Mouse (Mus musculus) CH12.LX (cell line): ENCODE data around the gene Gna11. TPM values are rescaled to one million over a fixed set of nuclear protein-coding genes. Genes with fewer than 3 reads are reported as not detected.

Experiments used
- DNase-seq: peaks from one replicate; pipeline ENCODE4 v3.0.0-alpha.2; 2013; ENCODE audit errors: extremely low read depth
- H3K27ac ChIP-seq: 2 replicates; pipeline ENCODE4 v1.5.1; 2012; ENCODE audit warnings: low read depth, mild to moderate bottlenecking, control low read depth, moderate library complexity; ENCODE audit not compliant: insufficient read depth
- H3K27me3 ChIP-seq: replicated peaks from 2 replicates; pipeline ENCODE3; 2012; ENCODE audit warnings: inconsistent platforms
- H3K36me3 ChIP-seq, 2 experiments: replicated peaks in 1 of 2; 2 replicates each; pipeline versions ENCODE3 to v1.6.1; 2012; ENCODE audit warnings: inconsistent platforms in 1 of 2, low read length in 1 of 2, mild to moderate bottlenecking in 1 of 2, mixed read lengths in 1 of 2, moderate library complexity in 1 of 2; ENCODE audit not compliant: control insufficient read depth in 1 of 2, insufficient read depth in 1 of 2
- H3K4me1 ChIP-seq, 2 experiments: 2 replicates each; pipeline ENCODE4 v1.6.1; 2012; ENCODE audit warnings: inconsistent platforms in 1 of 2, moderate library complexity in 1 of 2; ENCODE audit not compliant: insufficient read depth in 2 of 2, control insufficient read depth in 1 of 2
- H3K4me2 ChIP-seq: 2 replicates; pipeline ENCODE4 v1.6.1; 2012; ENCODE audit warnings: low read depth, mild to moderate bottlenecking, control low read depth; ENCODE audit not compliant: poor library complexity, insufficient read depth, severe bottlenecking
- H3K4me3 ChIP-seq, 3 experiments: fragments of 150-350 bp in 1 of 3; sonication (generic) in 1 of 3; replicated peaks in 1 of 3; 2 replicates each; pipeline versions ENCODE3 to v1.5.1; 2011 to 2012; ENCODE audit warnings: low read depth in 2 of 3, low read length in 2 of 3, mild to moderate bottlenecking in 2 of 3, moderate library complexity in 2 of 3, control low read depth in 1 of 3, improper control_type of control experiment in 1 of 3, inconsistent platforms in 1 of 3, mixed read lengths in 1 of 3; ENCODE audit not compliant: poor library complexity in 1 of 3
- H3K79me2 ChIP-seq: replicated peaks from 2 replicates; pipeline ENCODE4 v1.6.1; 2012; ENCODE audit warnings: mild to moderate bottlenecking, moderate library complexity; ENCODE audit not compliant: control insufficient read depth, poor library complexity, insufficient read depth, severe bottlenecking; ENCODE audit errors: extremely low read depth
- H3K9ac ChIP-seq: 2 replicates; pipeline ENCODE4 v1.6.1; 2012; ENCODE audit warnings: low read depth, mild to moderate bottlenecking, control low read depth, moderate library complexity; ENCODE audit not compliant: insufficient read depth
- H3K9me3 ChIP-seq: replicated peaks from 2 replicates; pipeline ENCODE3; 2012; ENCODE audit warnings: low read length, inconsistent platforms, mixed read lengths
- BHLHE40 ChIP-seq: IDR thresholded peaks from 2 replicates; pipeline ENCODE4 v1.6.1; 2011; ENCODE audit warnings: mild to moderate bottlenecking, low read depth, low read length, improper control_type of control experiment
- CHD1 ChIP-seq: IDR thresholded peaks from 2 replicates; pipeline ENCODE4 v1.6.1; 2012; ENCODE audit warnings: low read depth, low read length, improper control_type of control experiment, inconsistent platforms
- CHD2 ChIP-seq: IDR thresholded peaks from 2 replicates; pipeline ENCODE4 v1.6.1; 2011; ENCODE audit warnings: low read length, improper control_type of control experiment
- CTCF ChIP-seq, 2 experiments: IDR thresholded peaks in 1 of 2; conservative IDR thresholded peaks in 1 of 2; 2 replicates each; pipeline ENCODE4 v1.5.1; 2011 to 2012; ENCODE audit warnings: low read depth in 2 of 2, low read length in 2 of 2, improper control_type of control experiment in 1 of 2, inconsistent platforms in 1 of 2, mild to moderate bottlenecking in 1 of 2, moderate library complexity in 1 of 2
- E2F4 ChIP-seq: IDR thresholded peaks from 2 replicates; pipeline ENCODE4 v1.6.1; 2011; ENCODE audit warnings: low read depth, low read length, improper control_type of control experiment; ENCODE audit not compliant: insufficient replicate concordance
- ELF1 ChIP-seq: IDR thresholded peaks from 2 replicates; pipeline ENCODE4 v1.6.1; 2014; ENCODE audit warnings: low read depth, mild to moderate bottlenecking, inconsistent platforms, low read length, improper control_type of control experiment
- EP300 ChIP-seq: IDR thresholded peaks from 2 replicates; pipeline ENCODE4 v1.6.1; 2011; ENCODE audit warnings: low read length, improper control_type of control experiment
- ETS1 ChIP-seq: conservative IDR thresholded peaks from 2 replicates; pipeline ENCODE4 v1.6.1; 2012; ENCODE audit warnings: low read depth, mild to moderate bottlenecking, inconsistent platforms, low read length, improper control_type of control experiment, moderate library complexity
- GABPA ChIP-seq: IDR thresholded peaks from 2 replicates; pipeline ENCODE4 v1.6.1; 2012; ENCODE audit warnings: low read depth, low read length, improper control_type of control experiment, inconsistent platforms; ENCODE audit not compliant: insufficient replicate concordance
- HCFC1 ChIP-seq: IDR thresholded peaks from 2 replicates; pipeline ENCODE4 v1.6.1; 2012; ENCODE audit warnings: low read depth, mild to moderate bottlenecking, inconsistent platforms, low read length, improper control_type of control experiment
- IRF4 ChIP-seq: IDR thresholded peaks from 2 replicates; pipeline ENCODE4 v1.6.1; 2014; ENCODE audit warnings: low read depth, mild to moderate bottlenecking, inconsistent platforms, low read length, improper control_type of control experiment
- JUN ChIP-seq: IDR thresholded peaks from 2 replicates; pipeline ENCODE4 v1.6.1; 2011; ENCODE audit warnings: low read depth, mild to moderate bottlenecking, low read length, improper control_type of control experiment, moderate library complexity; ENCODE audit not compliant: insufficient read depth
- JUND ChIP-seq: conservative IDR thresholded peaks from 2 replicates; pipeline ENCODE4 v1.6.1; 2011; ENCODE audit warnings: low read depth, low read length, improper control_type of control experiment
- KAT2A ChIP-seq: IDR thresholded peaks from 2 replicates; pipeline ENCODE4 v1.6.1; 2012; ENCODE audit warnings: low read length, improper control_type of control experiment, inconsistent platforms; ENCODE audit not compliant: insufficient replicate concordance
- MAFK ChIP-seq: IDR thresholded peaks from 2 replicates; pipeline ENCODE4 v1.6.1; 2011; ENCODE audit warnings: low read length, improper control_type of control experiment; ENCODE audit not compliant: insufficient replicate concordance
- MAX ChIP-seq: IDR thresholded peaks from 2 replicates; pipeline ENCODE4 v1.6.1; 2011; ENCODE audit warnings: low read length, improper control_type of control experiment
- MAZ ChIP-seq: IDR thresholded peaks from 2 replicates; pipeline ENCODE4 v1.6.1; 2012; ENCODE audit warnings: low read depth, mild to moderate bottlenecking, inconsistent platforms, low read length, improper control_type of control experiment, moderate library complexity
- MEF2A ChIP-seq: IDR thresholded peaks from 2 replicates; pipeline ENCODE4 v1.6.1; 2014; ENCODE audit warnings: low read depth, mild to moderate bottlenecking, inconsistent platforms, low read length, improper control_type of control experiment, borderline replicate concordance
- MXI1 ChIP-seq: IDR thresholded peaks from 2 replicates; pipeline ENCODE4 v1.6.1; 2011; ENCODE audit warnings: mild to moderate bottlenecking, low read depth, low read length, improper control_type of control experiment
- MYC ChIP-seq: IDR thresholded peaks from 2 replicates; pipeline ENCODE4 v1.6.1; 2011; ENCODE audit warnings: low read depth, mild to moderate bottlenecking, improper control_type of control experiment, low read length
- NELFE ChIP-seq: IDR thresholded peaks from 2 replicates; pipeline ENCODE4 v1.6.1; 2011; ENCODE audit warnings: low read depth, low read length, improper control_type of control experiment
- NRF1 ChIP-seq: IDR thresholded peaks from 2 replicates; pipeline ENCODE4 v1.6.1; 2014; ENCODE audit warnings: low read depth, mild to moderate bottlenecking, inconsistent platforms, low read length, improper control_type of control experiment, moderate library complexity
- PAX5 ChIP-seq: IDR thresholded peaks from 2 replicates; pipeline ENCODE4 v1.6.1; 2012; ENCODE audit warnings: low read length, inconsistent platforms, mixed read lengths
- POLR2A ChIP-seq: IDR thresholded peaks from 2 replicates; pipeline ENCODE4 v1.6.1; 2011; ENCODE audit warnings: low read depth, mild to moderate bottlenecking, improper control_type of control experiment, low read length
- POLR2AphosphoS2 ChIP-seq: IDR thresholded peaks from 2 replicates; pipeline ENCODE4 v1.6.1; 2011; ENCODE audit warnings: low read depth, low read length, improper control_type of control experiment
- RAD21 ChIP-seq: IDR thresholded peaks from 2 replicates; pipeline ENCODE4 v1.6.1; 2011; ENCODE audit warnings: low read depth, mild to moderate bottlenecking, low read length, improper control_type of control experiment, moderate library complexity
- RCOR1 ChIP-seq: conservative IDR thresholded peaks from 2 replicates; pipeline ENCODE4 v1.6.1; 2012; ENCODE audit warnings: low read depth, mild to moderate bottlenecking, inconsistent platforms, low read length, improper control_type of control experiment
- SIN3A ChIP-seq: IDR thresholded peaks from 2 replicates; pipeline ENCODE4 v1.6.1; 2012; ENCODE audit warnings: low read length, improper control_type of control experiment, inconsistent platforms
- SMC3 ChIP-seq: IDR thresholded peaks from 2 replicates; pipeline ENCODE4 v1.6.1; 2011; ENCODE audit warnings: low read depth, low read length, improper control_type of control experiment
- TBP ChIP-seq: conservative IDR thresholded peaks from 2 replicates; pipeline ENCODE4 v1.6.1; 2011; ENCODE audit warnings: low read depth, low read length, improper control_type of control experiment
- TCF12 ChIP-seq: IDR thresholded peaks from 2 replicates; pipeline ENCODE4 v1.6.1; 2014; ENCODE audit warnings: low read depth, mild to moderate bottlenecking, inconsistent platforms, low read length, improper control_type of control experiment
- UBTF ChIP-seq: IDR thresholded peaks from 2 replicates; pipeline ENCODE4 v1.6.1; 2012; ENCODE audit warnings: low read depth, mild to moderate bottlenecking, inconsistent platforms, low read length, improper control_type of control experiment, moderate library complexity
- USF1 ChIP-seq: IDR thresholded peaks from 2 replicates; pipeline ENCODE4 v1.6.1; 2014; ENCODE audit warnings: low read depth, mild to moderate bottlenecking, inconsistent platforms, low read length, improper control_type of control experiment
- USF2 ChIP-seq: conservative IDR thresholded peaks from 2 replicates; pipeline ENCODE4 v1.6.1; 2011; ENCODE audit warnings: low read depth, low read length, improper control_type of control experiment
- ZC3H11A ChIP-seq: IDR thresholded peaks from 2 replicates; pipeline ENCODE4 v1.6.1; 2012; ENCODE audit warnings: low read depth, mild to moderate bottlenecking, inconsistent platforms, low read length, improper control_type of control experiment
- ZKSCAN1 ChIP-seq: IDR thresholded peaks from 2 replicates; pipeline ENCODE4 v1.6.1; 2012; ENCODE audit warnings: low read depth, inconsistent platforms, low read length, improper control_type of control experiment, borderline replicate concordance
- ZMIZ1 ChIP-seq: IDR thresholded peaks from 2 replicates; pipeline ENCODE4 v1.6.1; 2012; ENCODE audit warnings: low read depth, mild to moderate bottlenecking, inconsistent platforms, low read length, improper control_type of control experiment
- ZNF384 ChIP-seq: IDR thresholded peaks from 2 replicates; pipeline ENCODE4 v1.6.1; 2012; ENCODE audit warnings: low read depth, low read length, improper control_type of control experiment, inconsistent platforms
- dilution Hi-C: fragments of 300-500 bp; cut with MboI; formaldehyde crosslinking; loops from 2 replicates; pipeline ENCODE4 v1.14.3; 2020; ENCODE audit warnings: low sequenced_read_pairs; ENCODE audit not compliant: extremely low pct_unique_long_range_greater_than_20kb, extremely low pct_ligation_motif_present
- in situ Hi-C: fragments of 300-500 bp; cut with MboI; formaldehyde crosslinking; loops from 3 replicates; pipeline ENCODE4 v1.14.3; 2019; ENCODE audit warnings: low sequenced_read_pairs, low pct_ligation_motif_present, low pct_unique_long_range_greater_than_20kb, mixed read lengths
- polyA plus RNA-seq: library from polyadenylated mRNA; unstranded; fragments of >175 nt; gene quantifications from 2 replicates; pipeline ENCODE4 v1.2.1, GENCODE M21; 2012; ENCODE audit warnings: low read depth; ENCODE audit not compliant: insufficient read length
- total RNA-seq, 2 experiments: library from RNA; depleted of rRNA; stranded (reverse); fragments of 300-350 nt in 1 of 2; fragments of >200 nt in 1 of 2; gene quantifications; 2 replicates each; pipeline ENCODE4 v1.2.3; 2012 to 2014

Gene Gna11
- total RNA-seq (2012; rRNA removed) (7.2 and 9.0 TPM in 2 replicates), total RNA-seq (2014; rRNA removed) (4.1 and 4.3 TPM in 2 replicates), polyA plus RNA-seq (6.9 and 8.7 TPM in 2 replicates)

DNA sequence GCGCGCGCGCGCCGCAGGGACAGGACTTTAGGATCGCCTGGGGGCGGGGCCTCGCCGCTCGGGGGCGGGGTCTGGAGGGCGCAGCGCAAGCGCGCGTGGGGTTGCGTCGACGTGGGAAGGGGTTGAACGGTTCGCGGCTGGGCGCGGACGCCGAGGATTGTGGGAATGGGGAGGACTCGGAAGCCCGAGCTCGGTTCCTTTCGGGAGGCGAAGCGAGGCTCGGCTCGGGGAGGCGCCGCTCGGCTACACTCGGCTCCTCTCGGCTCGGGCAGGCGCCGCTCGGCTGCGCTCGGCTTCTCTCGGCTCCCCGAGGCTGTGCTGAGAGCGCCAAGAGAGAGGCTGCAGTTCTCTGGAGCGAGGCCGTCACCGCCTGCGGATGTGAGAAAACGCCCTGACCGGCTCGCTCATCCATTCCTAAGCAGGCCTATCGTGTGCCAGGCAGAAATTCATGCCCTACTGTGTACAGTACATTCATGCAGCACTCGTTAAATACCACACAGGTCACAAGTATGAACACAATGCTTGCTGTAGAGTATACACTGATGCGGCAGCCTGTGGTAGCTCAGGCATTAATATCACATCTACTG is at the start of gene Gna11:
Gene Gna11, minus strand, starts transcription at position 30 of the 587 bp plus-strand sequence.
- dilution Hi-C loops, result no loop called here
- 0 out of 2 replicates have a peak, but pooled peaks have one; percentile 25 for TF ChIP-seq KAT2A
- no peak for TF ChIP-seq POLR2AphosphoS2
- no peak; the same call in 1 of the 2 replicates for TF ChIP-seq SIN3A
- no peak for TF ChIP-seq MYC
- TF ChIP-seq MAZ, result no peak
- TF ChIP-seq NRF1, result peak; percentile 92
- no peak for TF ChIP-seq ZNF384
- TF ChIP-seq GABPA, result no peak
- no peak; the same call in none of the 2 replicates for TF ChIP-seq TCF12
- TF ChIP-seq SMC3, result no peak
- TF ChIP-seq ZC3H11A, result no peak
- peak; percentile 95 for TF ChIP-seq ZKSCAN1
- TF ChIP-seq HCFC1, result peak; percentile 63; the same call in 1 of the 2 replicates
- no peak; the same call in 1 of the 2 replicates for TF ChIP-seq MXI1
- no peak for TF ChIP-seq UBTF
- no peak for TF ChIP-seq ETS1
- TF ChIP-seq EP300, result no peak
- peak; percentile 54 for TF ChIP-seq NELFE
- TF ChIP-seq ELF1, result peak; percentile 61
- TF ChIP-seq JUND, result no peak
- no peak for TF ChIP-seq USF2
- TF ChIP-seq USF1, result no peak
- no peak for TF ChIP-seq TBP
- no peak for TF ChIP-seq RAD21
- TF ChIP-seq ZMIZ1, result no peak
- TF ChIP-seq E2F4, result no peak
- TF ChIP-seq RCOR1, result no peak
- 0 out of 2 replicates have a peak, but pooled peaks have one; percentile 16 for TF ChIP-seq MEF2A
- TF ChIP-seq CHD1, result no peak
- TF ChIP-seq PAX5, result no peak
- TF ChIP-seq POLR2A, result peak; percentile 66; the same call in 1 of the 2 replicates
- TF ChIP-seq MAFK, result no peak
- TF ChIP-seq MAX, result peak; percentile 29; the same call in 1 of the 2 replicates
- TF ChIP-seq CHD2, result no peak
- TF ChIP-seq JUN, result no peak
- TF ChIP-seq BHLHE40, result no peak
- peak; percentile 30; the same call in 1 of the 2 replicates for TF ChIP-seq IRF4
- no peak for TF ChIP-seq CTCF (conservative IDR thresholded peaks at IDR 0.05 in 1 of 2, IDR thresholded peaks at IDR 0.05 in 1 of 2; ENCODE audit: low read depth in 2 of 2, low read length in 2 of 2)
- Histone ChIP-seq H3K4me1 (peaks cover 7 to 43% of the 10 kb centered on the region in 2 experiments; a peak in 3 of 4 replicates), H3K79me2 (peaks cover 12% of the 10 kb centered on the region), H3K4me2 (peak within 1 kb of the TSS; percentile 48), H3K9ac (peak within 1 kb of the TSS; percentile 98), H3K9me3 (no peaks in the 10 kb centered on the region), H3K4me3 (peak within 1 kb of the TSS; percentile 73 to 100 (median 84)), H3K27me3 (peaks cover 5% of the 10 kb centered on the region), H3K36me3 (peaks cover 0 to 30% of the 10 kb centered on the region in 2 experiments), H3K27ac (peak within 1 kb of the TSS; percentile 66; the same call in 1 of the 2 replicates)
- peak; percentile 95 for DNase-seq
- in situ Hi-C loops, result no loop called here
